Mouse (Mus musculus): Measurements from ENCODE around the gene Gria2. TPM values are rescaled to one million over a fixed set of nuclear protein-coding genes. Genes with fewer than 3 reads are reported as not detected.

Gria2 gene
- polyA plus RNA-seq, 1 experiment from 2014 or later: 0.54 TPM

Small RNA genes within 50 kb of the gene (microRNA-seq; reads per million reads assigned to microRNA genes)
- not detected for gene Gm25749

Other genes with a start within 250 kb of the Gria2 start
- 6.7 and 7.0 TPM in 2 replicates for gene Glrb, start 110.8 kb upstream of the Gria2 start, polyA plus RNA-seq (2015; fragmentation: Nextera tagmentation; extraction: Ambion mirVana)
- 28.1 and 30.8 TPM in 2 replicates for gene Pdgfc, start 233.6 kb upstream of the Gria2 start, polyA plus RNA-seq (2015; fragmentation: Nextera tagmentation; extraction: Ambion mirVana)

Data from kidney, embryonic 16.5 days (tissue).